Mouse (Mus musculus) ES-Bruce4 (cell line): ENCODE data around the gene Myadm. TPM values are rescaled to one million over a fixed set of nuclear protein-coding genes. Genes with fewer than 3 reads are reported as not detected.

Experiments used
- H3K27ac ChIP-seq: 2 replicates; pipeline ENCODE4 v1.5.1; 2012; ENCODE audit warnings: low read length, inconsistent platforms; ENCODE audit not compliant: insufficient read depth
- H3K27me3 ChIP-seq: 2 replicates; pipeline ENCODE4 v1.6.1; 2012; ENCODE audit warnings: mild to moderate bottlenecking, low read length, inconsistent platforms; ENCODE audit not compliant: control insufficient read depth, poor library complexity, insufficient read depth, severe bottlenecking
- H3K36me3 ChIP-seq: 2 replicates; pipeline ENCODE4 v1.6.1; 2012; ENCODE audit warnings: inconsistent platforms, mild to moderate bottlenecking, low read length, moderate library complexity; ENCODE audit not compliant: control insufficient read depth, poor library complexity, insufficient read depth, severe bottlenecking
- H3K4me1 ChIP-seq: one replicate; pipeline ENCODE4 v1.8.1; 2011; ENCODE audit warnings: low read length; ENCODE audit not compliant: control insufficient read depth, insufficient read depth
- H3K4me3 ChIP-seq: 2 replicates; pipeline ENCODE4 v1.5.1; 2011; ENCODE audit warnings: low read depth, mild to moderate bottlenecking, low read length
- H3K9ac ChIP-seq: 2 replicates; pipeline ENCODE4 v1.6.1; 2012; ENCODE audit warnings: low read depth, mild to moderate bottlenecking, inconsistent platforms; ENCODE audit not compliant: poor library complexity, severe bottlenecking
- H3K9me3 ChIP-seq: replicated peaks from 2 replicates; pipeline ENCODE4 v1.6.1; 2012; ENCODE audit warnings: mild to moderate bottlenecking, low read length, inconsistent platforms; ENCODE audit not compliant: control insufficient read depth, poor library complexity, insufficient read depth, severe bottlenecking
- CTCF ChIP-seq: IDR thresholded peaks from one replicate; pipeline ENCODE4 v1.8.1; 2011; ENCODE audit warnings: low read depth, low read length
- EP300 ChIP-seq: IDR thresholded peaks from 2 replicates; pipeline ENCODE4 v1.6.1; 2011; ENCODE audit warnings: low read depth, low read length; ENCODE audit not compliant: insufficient read depth
- POLR2A ChIP-seq: IDR thresholded peaks from one replicate; pipeline ENCODE4 v1.8.1; 2011; ENCODE audit warnings: low read length; ENCODE audit not compliant: insufficient read depth
- polyA plus RNA-seq: library from polyadenylated mRNA; stranded (reverse); fragments of >200 nt; gene quantifications from 2 replicates; pipeline ENCODE4 v1.2.4, GENCODE M21; 2011; ENCODE audit warnings: low read depth; ENCODE audit not compliant: missing spikeins, insufficient read depth, insufficient read length

Gene Myadm
- polyA plus RNA-seq, 1 experiment: 214 TPM

GRCm38 (mm10) chr7:3294794-3295193 is 5.9 kb downstream of the Myadm start:
- Histone ChIP-seq H3K4me1 (peaks cover under 1% of the 10 kb centered on the region), H3K4me3 (no peak overlapping the region), H3K27ac (no peak overlapping the region), H3K9me3 (no peaks in the 10 kb centered on the region), H3K36me3 (peaks cover 45% of the 10 kb centered on the region), H3K27me3 (no peaks in the 10 kb centered on the region), H3K9ac (no peak overlapping the region)
- TF ChIP-seq POLR2A (no peak), EP300 (no peak), CTCF (no peak)

- H3K4me1 ChIP-seq: peaks cover 2% of the 10 kb centered on the region
- H3K9me3 ChIP-seq: no peaks in the 10 kb centered on the region
- no peak overlapping the region for H3K27ac ChIP-seq
- no peak overlapping the region for H3K9ac ChIP-seq
- no peaks in the 10 kb centered on the region for H3K27me3 ChIP-seq
- peaks cover 47% of the 10 kb centered on the region for H3K36me3 ChIP-seq
- no peak overlapping the region for H3K4me3 ChIP-seq
- TF ChIP-seq CTCF (no peak), EP300 (no peak), POLR2A (no peak)
Measured at GRCm38 (mm10) chr7:3295321-3296110, 6.6 kb downstream of the Myadm start.

- Histone ChIP-seq H3K27me3 (no peaks in the 10 kb centered on the region), H3K9me3 (no peaks in the 10 kb centered on the region), H3K27ac (no peak overlapping the region), H3K9ac (no peak overlapping the region), H3K4me1 (peaks cover 2% of the 10 kb centered on the region), H3K36me3 (peaks cover 47% of the 10 kb centered on the region), H3K4me3 (no peak overlapping the region)
- TF ChIP-seq EP300 (no peak), POLR2A (no peak), CTCF (no peak)
Measured at GRCm38 (mm10) chr7:3296711-3297110, 7.8 kb downstream of the Myadm start.

- no peaks in the 10 kb centered on the region for H3K9me3 ChIP-seq
- H3K4me3 ChIP-seq: no peak overlapping the region
- H3K4me1 ChIP-seq: peaks cover 2% of the 10 kb centered on the region
- H3K9ac ChIP-seq: no peak overlapping the region
- TF ChIP-seq EP300 (no peak), CTCF (peak; percentile 34)
- H3K27ac ChIP-seq: peak overlapping the region; percentile 33
- H3K27me3 ChIP-seq: no peaks in the 10 kb centered on the region
- H3K36me3 ChIP-seq: peaks cover 39% of the 10 kb centered on the region
Measured at GRCm38 (mm10) chr7:3299941-3300617, 11.2 kb downstream of the Myadm start.

- no peak overlapping the region for H3K4me3 ChIP-seq
- TF ChIP-seq CTCF: no peak
- no peak for TF ChIP-seq EP300
- no peak for TF ChIP-seq POLR2A
- no peaks in the 10 kb centered on the region for H3K27me3 ChIP-seq
- peak overlapping the region; percentile 70 for H3K27ac ChIP-seq
- 0 out of 2 replicates have a peak overlapping the region, but pooled peaks have one; percentile 32 for H3K9ac ChIP-seq
- no peaks in the 10 kb centered on the region for H3K9me3 ChIP-seq
- H3K4me1 ChIP-seq: peaks cover 2% of the 10 kb centered on the region
- peaks cover 29% of the 10 kb centered on the region for H3K36me3 ChIP-seq
Measured at GRCm38 (mm10) chr7:3300891-3301627, 12.2 kb downstream of the Myadm start.
